8 mouse cellular contexts compared by ENCODE assay signal in genomic region chr8:91051037-91051436, GRCm38 (mm10). TPM values are rescaled to one million over a fixed set of nuclear protein-coding genes. Genes with fewer than 3 reads are reported as not detected.
DNase-seq lines count a peak whose midpoint lies in the region; ATAC-seq and TF ChIP-seq lines count a peak whose summit lies in the region.

No protein-coding gene starts in this region.

- intact Hi-C loops in left cerebral cortex, postnatal 14 days (cut with DNase I): no loop called here

- no peak overlapping the region for H3K4me2 ChIP-seq in limb, embryonic 11.5 days (ENCODE audit: low read depth, severe bottlenecking)
- no peak overlapping the region for H3K4me2 ChIP-seq in intestine, embryonic 16.5 days (ENCODE audit: low read depth, low read length)
- no peak overlapping the region for H3K4me2 ChIP-seq in midbrain, postnatal 0 days (ENCODE audit: low read depth, low read length, poor library complexity, severe bottlenecking)

- no peaks in the 10 kb centered on the region for H3K9me3 ChIP-seq in limb, embryonic 11.5 days (ENCODE audit: control insufficient read depth, low read length)
- H3K9me3 ChIP-seq in limb, embryonic 10.5 days (replicated peaks): no peaks in the 10 kb centered on the region
- H3K9me3 ChIP-seq in intestine, embryonic 16.5 days (ENCODE audit: control insufficient read depth, low read length): no peaks in the 10 kb centered on the region
- H3K9me3 ChIP-seq in midbrain, postnatal 0 days (ENCODE audit: low read length): no peaks in the 10 kb centered on the region

- no peak overlapping the region for H3K9ac ChIP-seq in limb, embryonic 11.5 days (ENCODE audit: low read length)
- H3K9ac ChIP-seq in intestine, embryonic 16.5 days (ENCODE audit: low read depth, low read length): 0 out of 2 replicates have a peak overlapping the region, but pooled peaks have one; percentile 10
- H3K9ac ChIP-seq in midbrain, postnatal 0 days (replicated peaks; ENCODE audit: low read length, poor library complexity, severe bottlenecking): no peak overlapping the region

- no peak for TF ChIP-seq CTCF in midbrain, postnatal 0 days (IDR thresholded peaks at IDR 0.05)

- no peak overlapping the region for H3K4me3 ChIP-seq in limb, embryonic 11.5 days (ENCODE audit: low read depth, low read length)
- no peak overlapping the region for H3K4me3 ChIP-seq in limb, embryonic 10.5 days
- H3K4me3 ChIP-seq in intestine, embryonic 16.5 days (ENCODE audit: low read length): no peak overlapping the region
- no peak overlapping the region for H3K4me3 ChIP-seq in midbrain, postnatal 0 days (ENCODE audit: low read depth, low read length)

- H3K27ac ChIP-seq in limb, embryonic 11.5 days (replicated peaks; ENCODE audit: low read depth, low read length): no peak overlapping the region
- H3K27ac ChIP-seq in limb, embryonic 10.5 days: no peak overlapping the region
- H3K27ac ChIP-seq in intestine, embryonic 16.5 days (ENCODE audit: low read length): no peak overlapping the region; the same call in 1 of the 2 replicates
- H3K27ac ChIP-seq in midbrain, postnatal 0 days (ENCODE audit: low read depth, low read length): no peak overlapping the region

- H3K27me3 ChIP-seq in limb, embryonic 11.5 days (ENCODE audit: control insufficient read depth, insufficient read depth, low read length): no peaks in the 10 kb centered on the region
- no peaks in the 10 kb centered on the region for H3K27me3 ChIP-seq in limb, embryonic 10.5 days (ENCODE audit: low read depth, poor library complexity, severe bottlenecking)
- H3K27me3 ChIP-seq in intestine, embryonic 16.5 days (replicated peaks; ENCODE audit: control insufficient read depth, insufficient read depth, low read length): no peaks in the 10 kb centered on the region
- H3K27me3 ChIP-seq in midbrain, postnatal 0 days (ENCODE audit: insufficient read depth, low read length): no peaks in the 10 kb centered on the region

- 76% methylated on average over 8 of the region's 8 CpGs for WGBS in limb, embryonic 11.5 days
- WGBS in limb, embryonic 10.5 days: 83% methylated on average over 8 of the region's 8 CpGs
- 37% methylated on average over 8 of the region's 8 CpGs for WGBS in intestine, embryonic 16.5 days
- 41% methylated on average over 8 of the region's 8 CpGs for WGBS in midbrain, postnatal 0 days

- peak; percentile 34 for DNase-seq in limb, embryonic 11.5 days (ENCODE audit: low spot score)
- DNase-seq in limb, embryonic 10.5 days (ENCODE audit: low spot score): no peak
- peak; percentile 30 for DNase-seq in brain, embryonic 18.5 days (ENCODE audit: low read depth, low spot score)
- DNase-seq in frontal cortex, postnatal 25 days (ENCODE audit: low spot score in 2 of 2): peak; percentile 45 to 48
- DNase-seq in left cerebral cortex, postnatal 14 days (ENCODE audit: low spot score in 2 of 2): peak; percentile 84 to 85
- DNase-seq in midbrain, postnatal 0 days (ENCODE audit: low spot score): peak; percentile 90
- DNase-seq in T-cell, adult 2 months (ENCODE audit: low spot score): no peak

- no peak for ATAC-seq in limb, embryonic 11.5 days (ENCODE audit: insufficient number of reproducible peaks, low FRiP score, low TSS enrichment, low read depth)
- no peak for ATAC-seq in intestine, embryonic 16.5 days
- ATAC-seq in midbrain, postnatal 0 days (ENCODE audit: low FRiP score): no peak

- H3K4me1 ChIP-seq in limb, embryonic 11.5 days (ENCODE audit: control insufficient read depth, insufficient read depth, low read length): no peaks in the 10 kb centered on the region
- no peaks in the 10 kb centered on the region for H3K4me1 ChIP-seq in limb, embryonic 10.5 days
- H3K4me1 ChIP-seq in intestine, embryonic 16.5 days (ENCODE audit: control insufficient read depth, insufficient read depth, low read length): 0 out of 2 replicates have a peak, but pooled peaks cover 2% of the 10 kb centered on the region
- no peaks in the 10 kb centered on the region for H3K4me1 ChIP-seq in midbrain, postnatal 0 days (ENCODE audit: insufficient read depth, low read length)

- no peaks in the 10 kb centered on the region for H3K36me3 ChIP-seq in limb, embryonic 11.5 days (ENCODE audit: control insufficient read depth, insufficient read depth, low read length)
- H3K36me3 ChIP-seq in limb, embryonic 10.5 days: peaks cover 56% of the 10 kb centered on the region
- peaks cover 5% of the 10 kb centered on the region; the same call in 1 of the 2 replicates for H3K36me3 ChIP-seq in intestine, embryonic 16.5 days (ENCODE audit: control insufficient read depth, insufficient read depth, low read length)
- H3K36me3 ChIP-seq in midbrain, postnatal 0 days (ENCODE audit: insufficient read depth, low read length): peaks cover 21% of the 10 kb centered on the region

RNA-seq across cellular contexts. Expression of gene Rbl2, which starts 18.8 kb away (rescaled TPM):
- polyA plus RNA-seq in limb, embryonic 11.5 days (2014; fragmentation: Nextera tagmentation; extraction: Ambion mirVana): 8.6 and 8.8 TPM in 2 replicates
- 4.4 and 6.2 TPM in 2 replicates for polyA plus RNA-seq in limb, embryonic 10.5 days (2016; fragmentation: Nextera tagmentation; extraction: Ambion mirVana)
- polyA plus RNA-seq in intestine, embryonic 16.5 days (2015; fragmentation: Nextera tagmentation; extraction: Ambion mirVana): 11.7 and 13.0 TPM in 2 replicates
- 10 to 100 TPM; 30.6 to 30.7 TPM for total RNA-seq in left cerebral cortex, postnatal 14 days (2021)
- 33.6 and 34.2 TPM in 2 replicates for total RNA-seq in midbrain, postnatal 0 days (2014; rRNA removed)
- 14.2 and 17.1 TPM in 2 replicates for polyA plus RNA-seq in midbrain, postnatal 0 days (2015; fragmentation: Nextera tagmentation; extraction: Ambion mirVana)

Comparison
In these comparisons a context has a peak if more than half of its experiments do, and no peak if none do; other contexts are left out.
1. DNase-seq: peak in limb, embryonic 11.5 days (single experiment), brain, embryonic 18.5 days (single experiment), frontal cortex, postnatal 25 days (2 of 2), left cerebral cortex, postnatal 14 days (2 of 2) and midbrain, postnatal 0 days (single experiment); none in limb, embryonic 10.5 days (single experiment) and T-cell, adult 2 months (single experiment).